Mouse (Mus musculus) MEL (cell line): ENCODE data around the gene Prex1. TPM values are rescaled to one million over a fixed set of nuclear protein-coding genes. Genes with fewer than 3 reads are reported as not detected.

Source experiments
- DNase-seq: peaks from one replicate; pipeline ENCODE4 v3.0.0; 2011; ENCODE audit warnings: low read depth, low spot score
- H3K27ac ChIP-seq: 2 replicates; pipeline ENCODE4 v1.5.1; 2012; ENCODE audit warnings: low read depth, mild to moderate bottlenecking, control low read depth, low read length, moderate library complexity; ENCODE audit not compliant: control insufficient read depth
- H3K27me3 ChIP-seq, 2 experiments: fragments of 150-350 bp in 1 of 2; sonication (generic) in 1 of 2; 2 replicates each; pipeline ENCODE4 v1.6.1; 2012; ENCODE audit warnings: low read length in 2 of 2, mild to moderate bottlenecking in 2 of 2, improper control_type of control experiment in 1 of 2, moderate library complexity in 1 of 2; ENCODE audit not compliant: insufficient read depth in 2 of 2, control insufficient read depth in 1 of 2
- H3K36me3 ChIP-seq, 2 experiments: 2 replicates each; pipeline ENCODE4 v1.6.1; 2012 to 2014; ENCODE audit warnings: low read length in 2 of 2, improper control_type of control experiment in 1 of 2, inconsistent platforms in 1 of 2, mild to moderate bottlenecking in 1 of 2; ENCODE audit not compliant: insufficient read depth in 2 of 2, control insufficient read depth in 1 of 2
- H3K4me1 ChIP-seq, 2 experiments: fragments of 150-350 bp in 1 of 2; sonication (generic) in 1 of 2; 2 replicates each; pipeline ENCODE4 v1.6.1; 2012; ENCODE audit warnings: low read length in 2 of 2, improper control_type of control experiment in 1 of 2, mild to moderate bottlenecking in 1 of 2; ENCODE audit not compliant: insufficient read depth in 2 of 2, control insufficient read depth in 1 of 2
- H3K4me3 ChIP-seq, 2 experiments: fragments of 150-350 bp in 1 of 2; sonication (generic) in 1 of 2; 2 replicates each; pipeline ENCODE4 v1.5.1; 2012; ENCODE audit warnings: low read depth in 2 of 2, low read length in 2 of 2, mild to moderate bottlenecking in 2 of 2, moderate library complexity in 2 of 2, control low read depth in 1 of 2, improper control_type of control experiment in 1 of 2; ENCODE audit not compliant: control insufficient read depth in 1 of 2, insufficient read depth in 1 of 2
- H3K79me2 ChIP-seq: 2 replicates; pipeline ENCODE4 v1.6.1; 2012; ENCODE audit warnings: mild to moderate bottlenecking, low read length, moderate library complexity; ENCODE audit not compliant: control insufficient read depth, poor library complexity, insufficient read depth
- H3K9ac ChIP-seq: 2 replicates; pipeline ENCODE4 v1.6.1; 2012; ENCODE audit warnings: low read depth, mild to moderate bottlenecking, control low read depth, low read length, moderate library complexity; ENCODE audit not compliant: control insufficient read depth, poor library complexity, severe bottlenecking
- H3K9me3 ChIP-seq: fragments of 150-350 bp; sonication (generic); replicated peaks from 2 replicates; pipeline ENCODE4 v1.6.1; 2012; ENCODE audit warnings: mild to moderate bottlenecking, low read length, improper control_type of control experiment, moderate library complexity; ENCODE audit not compliant: insufficient read depth
- BHLHE40 ChIP-seq: IDR thresholded peaks from 2 replicates; pipeline ENCODE4 v1.6.1; 2012; ENCODE audit warnings: low read depth, mild to moderate bottlenecking, inconsistent platforms, low read length, improper control_type of control experiment, borderline replicate concordance
- CHD1 ChIP-seq: IDR thresholded peaks from 2 replicates; pipeline ENCODE4 v1.6.1; 2012; ENCODE audit warnings: low read depth, mild to moderate bottlenecking, inconsistent platforms, low read length, improper control_type of control experiment
- CHD2 ChIP-seq: IDR thresholded peaks from 2 replicates; pipeline ENCODE4 v1.6.1; 2011; ENCODE audit warnings: low read length, improper control_type of control experiment
- CTCF ChIP-seq, 3 experiments: IDR thresholded peaks in 2 of 3; conservative IDR thresholded peaks in 1 of 3; 2 replicates each; pipeline ENCODE4 v1.5.1; 2011 to 2012; ENCODE audit warnings: low read length in 3 of 3, low read depth in 2 of 3, mild to moderate bottlenecking in 2 of 3, improper control_type of control experiment in 1 of 3, inconsistent platforms in 1 of 3, mixed read lengths in 1 of 3, moderate library complexity in 1 of 3; ENCODE audit not compliant: control insufficient read depth in 1 of 3, insufficient read depth in 1 of 3, poor library complexity in 1 of 3, severe bottlenecking in 1 of 3
- E2F4 ChIP-seq: IDR thresholded peaks from 2 replicates; pipeline ENCODE4 v1.6.1; 2011; ENCODE audit warnings: low read depth, low read length, improper control_type of control experiment, borderline replicate concordance
- ETS1 ChIP-seq: IDR thresholded peaks from 2 replicates; pipeline ENCODE4 v1.6.1; 2012; ENCODE audit warnings: low read depth, mild to moderate bottlenecking, inconsistent platforms, low read length, improper control_type of control experiment, moderate library complexity
- GABPA ChIP-seq: IDR thresholded peaks from 2 replicates; pipeline ENCODE4 v1.6.1; 2012; ENCODE audit warnings: low read depth, mild to moderate bottlenecking, inconsistent platforms, low read length, improper control_type of control experiment, moderate library complexity
- GATA1 ChIP-seq: IDR thresholded peaks from 2 replicates; pipeline ENCODE4 v1.6.1; 2011; ENCODE audit warnings: low read depth, low read length, improper control_type of control experiment
- JUND ChIP-seq: IDR thresholded peaks from 2 replicates; pipeline ENCODE4 v1.6.1; 2011; ENCODE audit warnings: low read depth, mild to moderate bottlenecking, improper control_type of control experiment, low read length
- KAT2A ChIP-seq: conservative IDR thresholded peaks from 2 replicates; pipeline ENCODE4 v1.6.1; 2012; ENCODE audit warnings: low read depth, low read length, improper control_type of control experiment, inconsistent platforms
- MAFK ChIP-seq: IDR thresholded peaks from 2 replicates; pipeline ENCODE4 v1.6.1; 2011; ENCODE audit warnings: low read depth, mild to moderate bottlenecking, low read length, improper control_type of control experiment, borderline replicate concordance
- MEF2A ChIP-seq: IDR thresholded peaks from 2 replicates; pipeline ENCODE4 v1.6.1; 2014; ENCODE audit warnings: low read depth, mild to moderate bottlenecking, inconsistent platforms, low read length, improper control_type of control experiment; ENCODE audit not compliant: poor library complexity, insufficient replicate concordance, severe bottlenecking; ENCODE audit errors: extremely low read depth
- MXI1 ChIP-seq: IDR thresholded peaks from 2 replicates; pipeline ENCODE4 v1.6.1; 2011; ENCODE audit warnings: mild to moderate bottlenecking, low read depth, low read length, improper control_type of control experiment
- MYC ChIP-seq: IDR thresholded peaks from 2 replicates; pipeline ENCODE4 v1.6.1; 2011; ENCODE audit warnings: low read depth, mild to moderate bottlenecking, low read length, improper control_type of control experiment, moderate library complexity
- NRF1 ChIP-seq: IDR thresholded peaks from 2 replicates; pipeline ENCODE4 v1.6.1; 2014; ENCODE audit warnings: low read depth, mild to moderate bottlenecking, inconsistent platforms, low read length, improper control_type of control experiment, moderate library complexity; ENCODE audit not compliant: poor library complexity, insufficient read depth, severe bottlenecking
- POLR2A ChIP-seq, 2 experiments: IDR thresholded peaks; 2 replicates each; pipeline ENCODE4 v1.6.1; 2011 to 2012; ENCODE audit warnings: low read length in 2 of 2, mild to moderate bottlenecking in 2 of 2, control low read depth in 1 of 2, improper control_type of control experiment in 1 of 2, low read depth in 1 of 2, moderate library complexity in 1 of 2; ENCODE audit not compliant: control insufficient read depth in 1 of 2, insufficient read depth in 1 of 2, poor library complexity in 1 of 2
- POLR2AphosphoS2 ChIP-seq: IDR thresholded peaks from 2 replicates; pipeline ENCODE4 v1.6.1; 2011; ENCODE audit warnings: low read length, improper control_type of control experiment
- POLR2AphosphoS5 ChIP-seq: IDR thresholded peaks from 2 replicates; pipeline ENCODE4 v1.6.1; 2012; ENCODE audit warnings: low read depth, borderline replicate concordance, mild to moderate bottlenecking, inconsistent platforms, low read length, moderate library complexity, mixed read lengths
- RCOR1 ChIP-seq: IDR thresholded peaks from 2 replicates; pipeline ENCODE4 v1.6.1; 2012; ENCODE audit warnings: low read depth, mild to moderate bottlenecking, inconsistent platforms, low read length, improper control_type of control experiment
- SIN3A ChIP-seq: IDR thresholded peaks from 2 replicates; pipeline ENCODE4 v1.6.1; 2012; ENCODE audit warnings: low read length, improper control_type of control experiment, inconsistent platforms
- SMC3 ChIP-seq: IDR thresholded peaks from 2 replicates; pipeline ENCODE4 v1.6.1; 2011; ENCODE audit warnings: low read depth, low read length, improper control_type of control experiment
- TBP ChIP-seq: IDR thresholded peaks from 2 replicates; pipeline ENCODE4 v1.8.0; 2011; ENCODE audit warnings: low read depth, low read length, improper control_type of control experiment
- USF1 ChIP-seq: IDR thresholded peaks from 2 replicates; pipeline ENCODE4 v1.6.1; 2014; ENCODE audit warnings: low read depth, mild to moderate bottlenecking, inconsistent platforms, low read length, improper control_type of control experiment, moderate library complexity
- USF2 ChIP-seq, 2 experiments: IDR thresholded peaks; 2 replicates each; pipeline ENCODE4 v1.6.1; 2011 to 2012; ENCODE audit warnings: improper control_type of control experiment in 2 of 2, low read length in 2 of 2, borderline replicate concordance in 1 of 2, inconsistent platforms in 1 of 2, low read depth in 1 of 2, mild to moderate bottlenecking in 1 of 2; ENCODE audit not compliant: insufficient read depth in 1 of 2
- polyA plus RNA-seq, 2 experiments: library from polyadenylated mRNA; stranded (reverse) in 1 of 2; unstranded in 1 of 2; fragments of >175 nt in 1 of 2; fragments of >200 nt in 1 of 2; gene quantifications; 2 replicates each; pipeline versions ENCODE4 v1.2.1 to v1.2.4; 2012; ENCODE audit warnings: low replicate concordance in 2 of 2, low read depth in 1 of 2; ENCODE audit not compliant: insufficient read length in 2 of 2, insufficient read depth in 1 of 2, missing spikeins in 1 of 2
- total RNA-seq: library from RNA; depleted of rRNA; stranded (reverse); fragments of 300-350 nt; gene quantifications from 2 replicates; pipeline ENCODE4 v1.2.3, GENCODE M21; 2012

Gene Prex1
- total and polyA plus RNA-seq, 3 experiments = 8.0 to 33.1 (median 15.8) TPM

DNA sequence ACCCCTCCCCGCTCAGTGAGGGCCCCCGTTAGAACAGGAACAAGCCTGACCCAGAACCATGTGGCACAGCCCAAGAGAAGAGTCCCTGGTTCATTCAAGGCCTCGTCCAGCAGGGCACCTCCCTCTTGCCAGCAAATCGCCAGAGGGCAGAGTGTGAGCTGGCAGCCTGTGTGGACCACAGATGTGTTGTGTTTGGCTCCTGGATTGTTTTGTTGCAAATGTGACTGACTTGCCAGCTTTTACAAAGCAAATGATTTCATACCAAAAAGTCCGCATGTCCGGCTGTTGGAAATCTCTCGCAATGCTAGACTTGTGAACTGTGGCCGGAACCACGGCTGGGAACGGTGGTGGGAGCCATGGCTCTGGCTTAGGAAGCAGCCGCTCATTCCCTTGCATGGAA is 36.7 kb downstream of the Prex1 start:
- Histone ChIP-seq H3K27ac (no peak overlapping the region), H3K27me3 (no peaks in the 10 kb centered on the region), H3K9ac (no peak overlapping the region), H3K4me3 (no peak overlapping the region), H3K4me1 (no peaks in the 10 kb centered on the region), H3K79me2 (no peaks in the 10 kb centered on the region), H3K9me3 (no peaks in the 10 kb centered on the region), H3K36me3 (no peaks in the 10 kb centered on the region)
- TF ChIP-seq NRF1 (no peak), BHLHE40 (no peak), GATA1 (no peak), MEF2A (no peak), POLR2A (IDR thresholded peaks at IDR 0.05; ENCODE audit: control insufficient read depth in 1 of 2, insufficient read depth in 1 of 2, low read depth in 1 of 2, low read length in 2 of 2, poor library complexity in 1 of 2) (no peak), GABPA (no peak), SMC3 (no peak), POLR2AphosphoS5 (no peak), CHD2 (no peak)
- no peak for DNase-seq

GRCm38 (mm10) chr2:166676498-166676897 is 37.1 kb downstream of the Prex1 start:
- Histone ChIP-seq H3K27ac (no peak overlapping the region), H3K9me3 (no peaks in the 10 kb centered on the region), H3K4me1 (no peaks in the 10 kb centered on the region), H3K4me3 (no peak overlapping the region), H3K36me3 (no peaks in the 10 kb centered on the region), H3K79me2 (no peaks in the 10 kb centered on the region), H3K27me3 (no peaks in the 10 kb centered on the region), H3K9ac (no peak overlapping the region)
- TF ChIP-seq USF1 (no peak), POLR2AphosphoS5 (no peak), GATA1 (no peak), RCOR1 (no peak), E2F4 (no peak), USF2 (IDR thresholded peaks at IDR 0.05; ENCODE audit: borderline replicate concordance in 1 of 2, insufficient read depth in 1 of 2, low read depth in 1 of 2, low read length in 2 of 2) (no peak), KAT2A (no peak), MAFK (no peak), MYC (no peak), CHD1 (no peak), MXI1 (no peak), SIN3A (no peak), NRF1 (no peak), CHD2 (no peak), ETS1 (no peak), POLR2AphosphoS2 (no peak), TBP (no peak), JUND (no peak), GABPA (no peak), CTCF (IDR thresholded peaks at IDR 0.05 in 2 of 3, conservative IDR thresholded peaks at IDR 0.05 in 1 of 3; ENCODE audit: control insufficient read depth in 1 of 3, insufficient read depth in 1 of 3, low read depth in 2 of 3, low read length in 3 of 3, poor library complexity in 1 of 3, severe bottlenecking in 1 of 3) (no peak)
- DNase-seq = no peak
